ENCODE assay signal across 9 mouse cellular contexts in the genomic region with DNA sequence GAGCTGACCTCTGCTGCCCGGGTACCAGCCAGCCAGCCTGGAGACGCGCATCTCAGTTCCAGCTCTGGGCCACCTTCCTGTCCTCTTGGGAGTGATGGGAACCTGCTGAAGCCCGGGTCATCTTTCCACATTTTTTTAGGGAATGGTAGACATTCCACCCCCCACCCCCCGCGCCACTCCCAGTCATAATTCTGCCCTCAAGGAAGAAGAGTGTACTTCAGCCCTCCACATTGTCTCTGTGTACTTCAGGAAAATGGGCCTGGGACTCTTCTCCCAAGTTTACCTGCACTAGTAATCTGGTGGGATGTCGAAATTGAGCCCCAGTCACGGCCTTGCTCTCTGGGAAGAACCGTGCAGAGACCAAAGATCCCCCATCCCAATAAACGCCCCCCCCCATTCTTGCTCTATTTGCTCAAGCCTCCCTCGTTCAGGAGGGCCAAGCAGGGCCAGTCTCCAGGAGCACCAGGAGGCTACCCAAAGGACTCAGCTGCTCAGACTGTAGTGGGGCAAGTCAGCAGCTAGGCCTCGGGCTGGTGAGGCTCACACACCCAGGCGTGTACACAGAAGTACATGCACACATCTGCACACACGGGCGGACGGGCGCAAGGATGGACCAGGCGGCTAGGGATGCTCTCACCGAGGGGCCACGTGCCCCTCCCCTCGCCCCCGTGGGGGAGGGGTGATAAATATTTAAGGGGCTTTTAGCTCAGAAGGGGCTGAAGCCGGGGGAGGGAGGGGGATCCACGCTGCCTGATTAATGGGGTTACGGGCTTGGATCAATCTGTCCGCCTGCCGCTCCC. TPM values are rescaled to one million over a fixed set of nuclear protein-coding genes. Genes with fewer than 3 reads are reported as not detected.
DNase-seq lines count a peak whose midpoint lies in the region; ATAC-seq lines count a peak whose summit lies in the region.
"Not testable (repeated sequence)": the region's sequence is repeated elsewhere in the genome, so short reads cannot be mapped to it uniquely, and the experiment has no call there.
"Had no signal": no experiment of that assay in that cellular context is flagged by ENCODE, and none has a peak within 500 bp of the region (broad histone marks: within the 10 kb centered on the region; RNA-seq: fewer than 3 reads in every experiment).

No protein-coding gene starts in this region.

- ATAC-seq in forebrain, embryonic 13.5 days: peak; percentile 39
- not testable (repeated sequence) for ATAC-seq in heart, embryonic 13.5 days (ENCODE audit: extremely low read depth, insufficient number of reproducible peaks, low FRiP score, low TSS enrichment); limb, embryonic 11.5 days (ENCODE audit: insufficient number of reproducible peaks, low FRiP score, low TSS enrichment, low read depth); stomach, embryonic 16.5 days (ENCODE audit: insufficient read depth, low FRiP score)
- ATAC-seq in hindbrain, embryonic 16.5 days: peak; percentile 32; the same call in 1 of the 2 replicates
- ATAC-seq in neural tube, embryonic 11.5 days (ENCODE audit: insufficient read depth, low FRiP score, low TSS enrichment): peak; percentile 62

- peaks cover 75% of the 10 kb centered on the region for H3K4me1 ChIP-seq in forebrain, embryonic 13.5 days
- peaks cover 30% of the 10 kb centered on the region for H3K4me1 ChIP-seq in heart, embryonic 13.5 days
- peaks cover 18% of the 10 kb centered on the region for H3K4me1 ChIP-seq in hindbrain, embryonic 16.5 days (ENCODE audit: control insufficient read depth, insufficient read depth, low read depth, low read length)
- not testable (repeated sequence) for H3K4me1 ChIP-seq in limb, embryonic 11.5 days (ENCODE audit: control insufficient read depth, insufficient read depth, low read length)
- peaks cover 26% of the 10 kb centered on the region for H3K4me1 ChIP-seq in neural tube, embryonic 11.5 days (ENCODE audit: control insufficient read depth, insufficient read depth, low read length)
- H3K4me1 ChIP-seq in stomach, embryonic 16.5 days (ENCODE audit: control insufficient read depth, insufficient read depth, low read length): peaks cover 12% of the 10 kb centered on the region

- peak; percentile 71 for DNase-seq in embryo, embryonic 9.5 days (ENCODE audit: extremely low spot score)
- not testable (repeated sequence) for DNase-seq in limb, embryonic 11.5 days (ENCODE audit: low spot score)
- peak; percentile 85 for DNase-seq in mesoderm, embryonic 11.5 days (ENCODE audit: low read depth, low spot score)
- DNase-seq in neural tube, embryonic 11.5 days (ENCODE audit: low spot score): peak; percentile 79

- H3K4me2 ChIP-seq in forebrain, embryonic 13.5 days: peak overlapping the region; percentile 43
- H3K4me2 ChIP-seq in heart, embryonic 13.5 days: peak overlapping the region; percentile 59
- H3K4me2 ChIP-seq in hindbrain, embryonic 16.5 days (ENCODE audit: low read length): peak overlapping the region; percentile 34
- H3K4me2 ChIP-seq in limb, embryonic 11.5 days (ENCODE audit: low read depth, severe bottlenecking): 0 out of 2 replicates have a peak overlapping the region, but pooled peaks have one; percentile 7
- H3K4me2 ChIP-seq in neural tube, embryonic 11.5 days (ENCODE audit: low read depth): peak overlapping the region; percentile 16; the same call in 1 of the 2 replicates
- 0 out of 2 replicates have a peak overlapping the region, but pooled peaks have one; percentile 5 for H3K4me2 ChIP-seq in stomach, embryonic 16.5 days (ENCODE audit: low read depth, low read length)

- H3K27me3 ChIP-seq in forebrain, embryonic 13.5 days; hindbrain, embryonic 16.5 days (replicated peaks; ENCODE audit: control insufficient read depth, insufficient read depth, low read length); neural tube, embryonic 11.5 days (ENCODE audit: control insufficient read depth, insufficient read depth, low read length); stomach, embryonic 16.5 days (ENCODE audit: control insufficient read depth, insufficient read depth, low read length): not testable (repeated sequence)
- H3K27me3 ChIP-seq in heart, embryonic 13.5 days (replicated peaks): peaks cover 13% of the 10 kb centered on the region
- H3K27me3 ChIP-seq in limb, embryonic 11.5 days (ENCODE audit: control insufficient read depth, insufficient read depth, low read length): peaks cover 16% of the 10 kb centered on the region

- H3K9me3 ChIP-seq in forebrain, embryonic 13.5 days (replicated peaks); heart, embryonic 13.5 days; hindbrain, embryonic 16.5 days (ENCODE audit: control insufficient read depth, low read length); limb, embryonic 11.5 days (ENCODE audit: control insufficient read depth, low read length); neural tube, embryonic 11.5 days (ENCODE audit: control insufficient read depth, low read length); stomach, embryonic 16.5 days (replicated peaks; ENCODE audit: control insufficient read depth, low read length): not testable (repeated sequence)

- not testable (repeated sequence) for H3K36me3 ChIP-seq in forebrain, embryonic 13.5 days (ENCODE audit: poor library complexity, severe bottlenecking); heart, embryonic 13.5 days; hindbrain, embryonic 16.5 days (ENCODE audit: control insufficient read depth, insufficient read depth, low read length); limb, embryonic 11.5 days (ENCODE audit: control insufficient read depth, insufficient read depth, low read length); neural tube, embryonic 11.5 days (ENCODE audit: control insufficient read depth, insufficient read depth, low read length); stomach, embryonic 16.5 days (ENCODE audit: control insufficient read depth, insufficient read depth, low read length)

- H3K27ac ChIP-seq in forebrain, embryonic 13.5 days: peak overlapping the region; percentile 93
- peak overlapping the region; percentile 50 for H3K27ac ChIP-seq in heart, embryonic 13.5 days (replicated peaks)
- not testable (repeated sequence) for H3K27ac ChIP-seq in hindbrain, embryonic 16.5 days (ENCODE audit: low read depth, low read length); limb, embryonic 11.5 days (replicated peaks; ENCODE audit: low read depth, low read length); stomach, embryonic 16.5 days (ENCODE audit: low read length)
- H3K27ac ChIP-seq in neural tube, embryonic 11.5 days (ENCODE audit: low read depth, low read length): peak overlapping the region; percentile 75

- not testable (repeated sequence) for H3K9ac ChIP-seq in forebrain, embryonic 13.5 days; heart, embryonic 13.5 days; hindbrain, embryonic 16.5 days (ENCODE audit: low read depth, low read length); limb, embryonic 11.5 days (ENCODE audit: low read length); neural tube, embryonic 11.5 days (ENCODE audit: low read length); stomach, embryonic 16.5 days (ENCODE audit: low read length)

- 3% methylated on average over 23 of the region's 27 CpGs for WGBS in forebrain, embryonic 13.5 days
- WGBS in heart, embryonic 13.5 days: 1% methylated on average over 22 of the region's 27 CpGs
- 2% methylated on average over 17 of the region's 27 CpGs for WGBS in hindbrain, embryonic 16.5 days
- 2% methylated on average over 23 of the region's 27 CpGs for WGBS in limb, embryonic 11.5 days
- 2% methylated on average over 19 of the region's 27 CpGs for WGBS in neural tube, embryonic 11.5 days
- 7% methylated on average over 23 of the region's 27 CpGs for WGBS in stomach, embryonic 16.5 days

- peak overlapping the region; percentile 12; the same call in 1 of the 2 replicates for H3K4me3 ChIP-seq in forebrain, embryonic 13.5 days
- peak overlapping the region; percentile 25; the same call in 1 of the 2 replicates for H3K4me3 ChIP-seq in heart, embryonic 13.5 days
- peak overlapping the region; percentile 6; the same call in 1 of the 2 replicates for H3K4me3 ChIP-seq in hindbrain, embryonic 16.5 days (ENCODE audit: low read length)
- H3K4me3 ChIP-seq in limb, embryonic 11.5 days (ENCODE audit: low read depth, low read length); neural tube, embryonic 11.5 days (ENCODE audit: low read depth, low read length); stomach, embryonic 16.5 days (replicated peaks; ENCODE audit: low read length): not testable (repeated sequence)

RNA-seq across cellular contexts. Expression of a gene that starts 12.6 kb away (rescaled TPM):
- 21.1 and 21.8 TPM in 2 replicates for polyA plus RNA-seq in forebrain, embryonic 13.5 days (2015; fragmentation: Nextera tagmentation; extraction: Ambion mirVana)
- polyA plus RNA-seq in heart, embryonic 13.5 days (2015; fragmentation: Nextera tagmentation; extraction: Ambion mirVana): 2.5 and 3.9 TPM in 2 replicates
- polyA plus RNA-seq in hindbrain, embryonic 16.5 days (2015; fragmentation: Nextera tagmentation; extraction: Ambion mirVana): 22.5 and 29.5 TPM in 2 replicates
- polyA plus RNA-seq in limb, embryonic 11.5 days (2014; fragmentation: Nextera tagmentation; extraction: Ambion mirVana): 5.6 and 9.2 TPM in 2 replicates
- 43.8 and 44.2 TPM in 2 replicates for polyA plus RNA-seq in neural tube, embryonic 11.5 days (2014; fragmentation: Nextera tagmentation; extraction: Ambion mirVana)
- polyA plus RNA-seq in stomach, embryonic 16.5 days (2015; fragmentation: Nextera tagmentation; extraction: Ambion mirVana): 10.1 and 10.5 TPM in 2 replicates

RNA-seq across cellular contexts. Expression of a gene that starts 15.5 kb away (rescaled TPM):
- polyA plus RNA-seq in forebrain, embryonic 13.5 days (2015; fragmentation: Nextera tagmentation; extraction: Ambion mirVana): 28.1 and 30.7 TPM in 2 replicates
- 137 and 146 TPM in 2 replicates for polyA plus RNA-seq in heart, embryonic 13.5 days (2015; fragmentation: Nextera tagmentation; extraction: Ambion mirVana)
- polyA plus RNA-seq in hindbrain, embryonic 16.5 days (2015; fragmentation: Nextera tagmentation; extraction: Ambion mirVana): 46.4 and 46.6 TPM in 2 replicates
- polyA plus RNA-seq in limb, embryonic 11.5 days (2014; fragmentation: Nextera tagmentation; extraction: Ambion mirVana): 202 and 214 TPM in 2 replicates
- polyA plus RNA-seq in neural tube, embryonic 11.5 days (2014; fragmentation: Nextera tagmentation; extraction: Ambion mirVana): 65.9 and 82.1 TPM in 2 replicates
- 143 and 152 TPM in 2 replicates for polyA plus RNA-seq in stomach, embryonic 16.5 days (2015; fragmentation: Nextera tagmentation; extraction: Ambion mirVana)

RNA-seq across cellular contexts. Expression of a gene that starts 29.0 kb away (rescaled TPM):
- polyA plus RNA-seq in forebrain, embryonic 13.5 days (2015; fragmentation: Nextera tagmentation; extraction: Ambion mirVana): 80.7 and 83.8 TPM in 2 replicates
- 45.1 and 50.4 TPM in 2 replicates for polyA plus RNA-seq in heart, embryonic 13.5 days (2015; fragmentation: Nextera tagmentation; extraction: Ambion mirVana)
- 63.6 and 65.2 TPM in 2 replicates for polyA plus RNA-seq in hindbrain, embryonic 16.5 days (2015; fragmentation: Nextera tagmentation; extraction: Ambion mirVana)
- 94.2 and 99.3 TPM in 2 replicates for polyA plus RNA-seq in limb, embryonic 11.5 days (2014; fragmentation: Nextera tagmentation; extraction: Ambion mirVana)
- 80.4 and 81.2 TPM in 2 replicates for polyA plus RNA-seq in neural tube, embryonic 11.5 days (2014; fragmentation: Nextera tagmentation; extraction: Ambion mirVana)
- polyA plus RNA-seq in stomach, embryonic 16.5 days (2015; fragmentation: Nextera tagmentation; extraction: Ambion mirVana): 54.3 and 58.6 TPM in 2 replicates

RNA-seq across cellular contexts. Expression of a gene that starts 38.6 kb away (rescaled TPM):
- polyA plus RNA-seq in forebrain, embryonic 13.5 days (2015; fragmentation: Nextera tagmentation; extraction: Ambion mirVana): 259 and 262 TPM in 2 replicates
- polyA plus RNA-seq in heart, embryonic 13.5 days (2015; fragmentation: Nextera tagmentation; extraction: Ambion mirVana): 128 and 139 TPM in 2 replicates
- 309 and 323 TPM in 2 replicates for polyA plus RNA-seq in hindbrain, embryonic 16.5 days (2015; fragmentation: Nextera tagmentation; extraction: Ambion mirVana)
- 94.3 and 104 TPM in 2 replicates for polyA plus RNA-seq in limb, embryonic 11.5 days (2014; fragmentation: Nextera tagmentation; extraction: Ambion mirVana)
- polyA plus RNA-seq in neural tube, embryonic 11.5 days (2014; fragmentation: Nextera tagmentation; extraction: Ambion mirVana): 171 and 180 TPM in 2 replicates
- polyA plus RNA-seq in stomach, embryonic 16.5 days (2015; fragmentation: Nextera tagmentation; extraction: Ambion mirVana): 132 TPM in 2 replicates

RNA-seq across cellular contexts. Expression of a gene that starts 44.2 kb away (rescaled TPM):
- polyA plus RNA-seq in forebrain, embryonic 13.5 days (2015; fragmentation: Nextera tagmentation; extraction: Ambion mirVana): 47.8 and 50.6 TPM in 2 replicates
- 3.9 and 5.6 TPM in 2 replicates for polyA plus RNA-seq in heart, embryonic 13.5 days (2015; fragmentation: Nextera tagmentation; extraction: Ambion mirVana)
- polyA plus RNA-seq in hindbrain, embryonic 16.5 days (2015; fragmentation: Nextera tagmentation; extraction: Ambion mirVana): 115 and 117 TPM in 2 replicates
- polyA plus RNA-seq in limb, embryonic 11.5 days (2014; fragmentation: Nextera tagmentation; extraction: Ambion mirVana): 20.8 and 22.5 TPM in 2 replicates
- polyA plus RNA-seq in neural tube, embryonic 11.5 days (2014; fragmentation: Nextera tagmentation; extraction: Ambion mirVana): 36.9 and 43.3 TPM in 2 replicates
- 22.8 and 23.0 TPM in 2 replicates for polyA plus RNA-seq in stomach, embryonic 16.5 days (2015; fragmentation: Nextera tagmentation; extraction: Ambion mirVana)
- polyA plus RNA-seq: G1E had no signal

Comparison
In these comparisons a context has a peak if more than half of its experiments do, and no peak if none do; other contexts are left out.
1. H3K4me2 ChIP-seq: peak in every context shown above with its lines; median percentile 59 in heart, embryonic 13.5 days; 43 in forebrain, embryonic 13.5 days; 34 in hindbrain, embryonic 16.5 days; 16 in neural tube, embryonic 11.5 days; 7 in limb, embryonic 11.5 days; 5 in stomach, embryonic 16.5 days.